Mouse (Mus musculus) left cerebral cortex, adult 2 months (tissue): ENCODE measurements around the gene Gsg1l. TPM values are rescaled to one million over a fixed set of nuclear protein-coding genes. Genes with fewer than 3 reads are reported as not detected.

Experiments used
- DNase-seq, 2 experiments: peaks; one replicate each; pipeline ENCODE4 v3.0.0; 2021 to 2022; ENCODE audit warnings: low spot score in 2 of 2, mixed read lengths in 1 of 2; ENCODE audit errors: extremely low spot score in 1 of 2
- H3K27ac ChIP-seq: fragments of 200-600 bp; 2 replicates; pipeline ENCODE4 v1.8.1; 2022
- H3K4me3 ChIP-seq: fragments of 200-600 bp; 2 replicates; pipeline ENCODE4 v1.8.1; 2022
- CTCF ChIP-seq: fragments of 200-600 bp; IDR thresholded peaks from 2 replicates; pipeline ENCODE4 v1.8.1; 2022; ENCODE audit warnings: antibody characterized with exemption, mild to moderate bottlenecking, moderate library complexity
- intact Hi-C: fragments of 180-260 bp; cut with DNase I; formaldehyde crosslinking; loops from one replicate; pipeline ENCODE4 v1.15.1; 2025
- total RNA-seq, 2 experiments: library from RNA; stranded (reverse); gene quantifications; 2 replicates each; pipeline ENCODE4 v1.2.3; 2021

The Gsg1l gene
- total RNA-seq, 2 experiments from 2014 or later, result 74.9 to 77.5 TPM

- no peak overlapping the region for H3K27ac ChIP-seq
- intact Hi-C loops, result no loop called here
- no peak for TF ChIP-seq CTCF
- no peak for DNase-seq
- no peak overlapping the region for H3K4me3 ChIP-seq
Measured at GRCm38 (mm10) chr7:126096596-126096995, 14.4 kb upstream of the Gsg1l start.

- Histone ChIP-seq H3K27ac (no peak overlapping the region), H3K4me3 (no peak overlapping the region)
- DNase-seq, result no peak
- no peak for TF ChIP-seq CTCF
- intact Hi-C loops, result no loop called here
Measured at GRCm38 (mm10) chr7:126094738-126095137, 12.5 kb upstream of the Gsg1l start.

GRCm38 (mm10) chr7:126093162-126093561 is 11.0 kb upstream of the Gsg1l start:
- Histone ChIP-seq H3K4me3 (no peak overlapping the region), H3K27ac (no peak overlapping the region)
- intact Hi-C loops, result no loop called here
- no peak for DNase-seq
- no peak for TF ChIP-seq CTCF

- intact Hi-C loops, result loop anchor here (5.0 kb wide), 2 partner anchors 342 to 412 kb away; no protein-coding TSS in a partner anchor
- Histone ChIP-seq H3K27ac (no peak overlapping the region), H3K4me3 (no peak overlapping the region)
- peak in 1 of 2 experiments; percentile 49 for DNase-seq
- peak; percentile 85 for TF ChIP-seq CTCF
Measured at GRCm38 (mm10) chr7:126089782-126090181, 7.6 kb upstream of the Gsg1l start.

GRCm38 (mm10) chr7:126088155-126088554 is 5.9 kb upstream of the Gsg1l start:
- TF ChIP-seq CTCF, result peak; percentile 46
- no peak overlapping the region for H3K27ac ChIP-seq
- intact Hi-C loops, result loop anchor here (5.0 kb wide), 2 partner anchors 341 to 411 kb away; no protein-coding TSS in a partner anchor
- DNase-seq, result no peak
- H3K4me3 ChIP-seq, result no peak overlapping the region

- Histone ChIP-seq H3K27ac (no peak overlapping the region), H3K4me3 (no peak overlapping the region)
- DNase-seq, result no peak
- TF ChIP-seq CTCF, result no peak
- intact Hi-C loops, result loop anchor here (2.0 to 5.0 kb wide), 3 partner anchors 61 to 410 kb away; no protein-coding TSS in a partner anchor
Measured at GRCm38 (mm10) chr7:126087602-126088001, 5.4 kb upstream of the Gsg1l start.

- intact Hi-C loops, result loop anchor here (2.0 to 5.0 kb wide), 3 partner anchors 60 to 409 kb away; no protein-coding TSS in a partner anchor
- H3K27ac ChIP-seq, result no peak overlapping the region
Measured at GRCm38 (mm10) chr7:126086321-126086741, 4.1 kb upstream of the Gsg1l start.

GRCm38 (mm10) chr7:126085154-126085553 is 2.9 kb upstream of the Gsg1l start:
- Histone ChIP-seq H3K27ac (no peak overlapping the region), H3K4me3 (no peak overlapping the region)
- DNase-seq, result no peak
- intact Hi-C loops, result loop anchor here (5.0 kb wide), 2 partner anchors 338 to 408 kb away; no protein-coding TSS in a partner anchor
- TF ChIP-seq CTCF, result no peak

More at GRCm38 (mm10) chr7:126086321-126086741, 4.1 kb upstream of the Gsg1l start:
- H3K4me3 ChIP-seq, result no peak overlapping the region
- no peak for DNase-seq
- no peak for TF ChIP-seq CTCF

DNA sequence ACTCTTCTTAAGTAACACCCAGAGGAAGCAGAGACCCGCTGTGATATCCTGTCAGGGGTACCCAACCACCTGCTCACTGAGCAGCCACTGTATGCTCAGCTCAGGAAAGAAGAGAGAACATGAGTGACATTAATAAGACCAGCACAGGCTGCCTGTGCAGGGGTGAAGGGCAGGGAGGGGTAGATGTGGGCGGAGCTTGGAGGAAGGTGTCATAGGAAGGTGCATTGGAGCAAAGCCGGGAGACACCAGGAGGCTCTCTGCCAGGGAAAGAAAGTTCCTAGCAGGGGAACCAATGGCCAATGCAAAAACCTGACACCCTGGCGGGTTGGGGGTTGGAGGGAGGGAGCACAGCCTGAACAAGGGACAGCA is 1.8 kb upstream of the Gsg1l start:
- Histone ChIP-seq H3K4me3 (no peak overlapping the region), H3K27ac (no peak overlapping the region)
- intact Hi-C loops, result loop anchor here (2.0 to 5.0 kb wide), 4 partner anchors 47 to 392 kb away; no protein-coding TSS in a partner anchor
- DNase-seq, result no peak
- TF ChIP-seq CTCF, result no peak

GRCm38 (mm10) chr7:126083341-126083979 is 1.2 kb upstream of the Gsg1l start:
- intact Hi-C loops, result loop anchor here (2.0 to 5.0 kb wide), 4 partner anchors 46 to 391 kb away; no protein-coding TSS in a partner anchor
- peak in 1 of 2 experiments; percentile 30 for DNase-seq

DNA sequence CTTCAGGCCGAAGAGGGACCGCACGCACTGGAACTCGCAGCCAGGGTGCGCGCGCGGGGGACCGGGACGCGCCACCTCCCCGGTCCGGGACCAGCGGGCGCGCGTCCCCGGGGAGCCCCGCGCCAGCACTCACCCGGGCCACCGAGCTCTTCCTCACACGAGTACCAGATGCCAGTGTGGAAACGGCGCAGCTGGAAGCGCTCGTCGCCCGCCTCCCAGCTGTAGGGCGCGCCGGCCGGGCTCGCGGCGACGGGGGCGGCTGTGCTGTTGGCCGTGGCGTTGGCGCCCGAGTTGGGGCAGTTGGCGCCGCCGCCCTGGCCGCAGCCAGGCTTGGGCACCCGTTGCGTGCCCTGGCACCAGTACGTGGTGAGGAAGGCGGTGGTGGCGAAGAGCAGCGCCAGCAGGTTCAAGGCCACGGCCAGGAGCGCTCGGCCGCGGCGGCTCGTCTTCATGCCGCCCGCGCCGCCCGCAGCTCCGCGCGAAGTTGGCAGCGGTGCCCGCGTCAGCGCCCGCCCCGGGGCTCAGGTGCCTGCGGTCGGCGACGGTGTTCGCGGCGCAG is 405 bp downstream of the Gsg1l start:
- intact Hi-C loops, result loop anchor here (1.0 to 5.0 kb wide), 6 partner anchors 45 to 390 kb away; no protein-coding TSS in a partner anchor
- DNase-seq, result peak; percentile 42
- no peak; the same call in 1 of the 2 replicates for TF ChIP-seq CTCF
- Histone ChIP-seq H3K27ac (peak overlapping the region; percentile 87), H3K4me3 (peak overlapping the region; percentile 70)

More at GRCm38 (mm10) chr7:126083341-126083979, 1.2 kb upstream of the Gsg1l start:
- Histone ChIP-seq H3K27ac (no peak overlapping the region), H3K4me3 (no peak overlapping the region)
- peak; percentile 30 for TF ChIP-seq CTCF
